Mouse (Mus musculus) kidney, adult 2 months (tissue): ENCODE data around the gene Tmem33.
A peak's percentile ranks its signal among the peaks of the same experiment; 100 is the strongest.

ENCODE experiments used
- CTCF ChIP-seq: fragments of 200-500 bp; conservative IDR thresholded peaks from 2 replicates; pipeline ENCODE4 v1.5.1; 2011; ENCODE audit warnings: low read depth, mild to moderate bottlenecking, control low read depth, low read length, moderate library complexity, mixed read lengths; ENCODE audit not compliant: insufficient read depth, insufficient read length
- POLR2A ChIP-seq: fragments of 200-500 bp; IDR thresholded peaks from one replicate; pipeline ENCODE4 v1.6.1; 2011; ENCODE audit warnings: low read depth, low read length, control low read depth

- TF ChIP-seq POLR2A (peak; percentile 88), CTCF (no peak)
Observed at GRCm38 (mm10) chr5:67306698-67307521, 46.5 kb downstream of the Tmem33 start, which contains the start of gene Slc30a9.
